Mouse (Mus musculus) hindbrain, embryonic 13.5 days (tissue): ENCODE results near the gene Qsox1. TPM values are rescaled to one million over a fixed set of nuclear protein-coding genes. Genes with fewer than 3 reads are reported as not detected.

Experiments
- ATAC-seq: fragments of 200-750 bp; cut with Nextera tagmentation; 2 replicates; pipeline ENCODE4 v1.8.0; 2017; ENCODE audit warnings: moderate TSS enrichment; ENCODE audit not compliant: low FRiP score
- H3K27ac ChIP-seq: fragments of 300-500 bp; sonication (generic); 2 replicates; pipeline ENCODE4 v1.5.1; 2015; ENCODE audit warnings: inconsistent platforms, mild to moderate bottlenecking, moderate library complexity
- H3K27me3 ChIP-seq: fragments of 300-500 bp; sonication (generic); 2 replicates; pipeline ENCODE4 v1.6.1; 2015; ENCODE audit warnings: mild to moderate bottlenecking, inconsistent platforms
- H3K36me3 ChIP-seq: fragments of 300-500 bp; sonication (generic); 2 replicates; pipeline ENCODE4 v1.6.1; 2015; ENCODE audit warnings: mild to moderate bottlenecking, inconsistent platforms
- H3K4me1 ChIP-seq: fragments of 300-500 bp; sonication (generic); replicated peaks from 2 replicates; pipeline ENCODE4 v1.6.1; 2015; ENCODE audit warnings: inconsistent platforms
- H3K4me2 ChIP-seq: fragments of 300-500 bp; sonication (generic); 2 replicates; pipeline ENCODE4 v1.6.1; 2015; ENCODE audit warnings: inconsistent platforms, mild to moderate bottlenecking, moderate library complexity
- H3K4me3 ChIP-seq: fragments of 300-500 bp; sonication (generic); 2 replicates; pipeline ENCODE4 v1.5.1; 2015; ENCODE audit warnings: mild to moderate bottlenecking, inconsistent platforms
- H3K9ac ChIP-seq: fragments of 300-500 bp; sonication (generic); 2 replicates; pipeline ENCODE4 v1.6.1; 2015; ENCODE audit warnings: mild to moderate bottlenecking, inconsistent platforms
- H3K9me3 ChIP-seq: fragments of 300-500 bp; sonication (generic); 2 replicates; pipeline ENCODE4 v1.6.1; 2016; ENCODE audit warnings: inconsistent platforms
- WGBS: fragments of 180-500 bp; shearing (Covaris S2); methylation state at CpG from one replicate; pipeline ENCODE4 v1.1.7; 2015; 5-methylcytosine and 5-hydroxymethylcytosine counted together
- polyA plus RNA-seq: library from polyadenylated mRNA; unstranded; fragments of >200 nt; fragmentation: Nextera tagmentation; extraction: Ambion mirVana; gene quantifications from 2 replicates; pipeline ENCODE4 v1.2.1, GENCODE M21; 2015

Gene Qsox1
- polyA plus RNA-seq, 1 experiment from 2014 or later, result 25.3 TPM

GRCm38 (mm10) chr1:155796757-155797405 is 15.8 kb downstream of the Qsox1 start:
- no peak for ATAC-seq

GRCm38 (mm10) chr1:155795791-155796233 is 16.9 kb downstream of the Qsox1 start:
- Histone ChIP-seq H3K36me3 (peaks cover 35% of the 10 kb centered on the region), H3K27ac (no peak overlapping the region), H3K4me2 (no peak overlapping the region), H3K27me3 (no peaks in the 10 kb centered on the region), H3K4me1 (peaks cover 8% of the 10 kb centered on the region), H3K9me3 (no peaks in the 10 kb centered on the region), H3K4me3 (no peak overlapping the region), H3K9ac (no peak overlapping the region)
- ATAC-seq, result no peak
- 94% methylated on average over 5 of the region's 5 CpGs for whole genome bisulfite sequencing

More at GRCm38 (mm10) chr1:155796757-155797405, 15.8 kb downstream of the Qsox1 start:
- H3K36me3 ChIP-seq, result peaks cover 42% of the 10 kb centered on the region
- 0 out of 2 replicates have a peak overlapping the region, but pooled peaks have one; percentile 58 for H3K27ac ChIP-seq
- H3K4me2 ChIP-seq, result no peak overlapping the region
- no peaks in the 10 kb centered on the region for H3K27me3 ChIP-seq
- WGBS, result 78% methylated on average over 11 of the region's 11 CpGs
- no peaks in the 10 kb centered on the region for H3K9me3 ChIP-seq
- H3K9ac ChIP-seq, result no peak overlapping the region
- no peak overlapping the region for H3K4me3 ChIP-seq
- H3K4me1 ChIP-seq, result peaks cover 4% of the 10 kb centered on the region; the same call in 1 of the 2 replicates

- Histone ChIP-seq H3K9me3 (no peaks in the 10 kb centered on the region), H3K36me3 (peaks cover 35% of the 10 kb centered on the region), H3K4me1 (peaks cover 17% of the 10 kb centered on the region), H3K27me3 (no peaks in the 10 kb centered on the region), H3K4me3 (no peak overlapping the region), H3K4me2 (no peak overlapping the region), H3K27ac (no peak overlapping the region), H3K9ac (no peak overlapping the region)
- no peak for ATAC-seq
- WGBS, result 87% methylated on average over 6 of the region's 6 CpGs
Measured at GRCm38 (mm10) chr1:155794855-155795254, 17.8 kb downstream of the Qsox1 start.

DNA sequence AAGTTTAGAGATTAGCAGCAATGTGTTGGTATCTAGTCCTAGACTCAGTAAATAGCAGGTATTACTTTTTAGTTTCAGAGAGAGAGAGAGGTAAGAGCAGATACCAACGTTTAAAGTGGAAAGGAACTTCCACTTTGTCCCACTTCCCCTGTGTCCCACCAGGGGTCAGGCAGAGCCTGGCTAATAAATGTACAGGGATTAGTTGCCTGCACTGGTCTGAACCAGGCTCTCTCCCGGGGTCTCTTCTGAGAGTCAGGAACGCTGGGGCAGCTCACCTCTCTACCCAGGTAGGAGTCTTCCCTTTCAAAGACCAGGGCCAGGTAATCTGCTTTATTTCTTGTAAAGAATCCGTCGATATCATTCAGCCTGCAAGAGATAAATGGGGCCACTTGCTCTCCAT is 20.8 kb downstream of the Qsox1 start:
- Histone ChIP-seq H3K9me3 (no peaks in the 10 kb centered on the region), H3K27me3 (peaks cover 3% of the 10 kb centered on the region; the same call in 1 of the 2 replicates), H3K9ac (no peak overlapping the region), H3K27ac (no peak overlapping the region), H3K4me1 (peaks cover 22% of the 10 kb centered on the region), H3K4me2 (no peak overlapping the region), H3K36me3 (peaks cover 46% of the 10 kb centered on the region), H3K4me3 (no peak overlapping the region)
- WGBS, result 65% methylated on average over 5 of the region's 5 CpGs
- ATAC-seq, result no peak

GRCm38 (mm10) chr1:155790111-155790974 is 22.3 kb downstream of the Qsox1 start:
- Histone ChIP-seq H3K4me2 (no peak overlapping the region), H3K9me3 (no peaks in the 10 kb centered on the region), H3K4me3 (no peak overlapping the region), H3K27me3 (peaks cover 9% of the 10 kb centered on the region), H3K27ac (peak overlapping the region; percentile 88), H3K9ac (peak overlapping the region; percentile 53; the same call in 1 of the 2 replicates), H3K36me3 (peaks cover 42% of the 10 kb centered on the region), H3K4me1 (peaks cover 29% of the 10 kb centered on the region)
- WGBS, result 25% methylated on average over 16 of the region's 16 CpGs
- peak; percentile 89 for ATAC-seq

DNA sequence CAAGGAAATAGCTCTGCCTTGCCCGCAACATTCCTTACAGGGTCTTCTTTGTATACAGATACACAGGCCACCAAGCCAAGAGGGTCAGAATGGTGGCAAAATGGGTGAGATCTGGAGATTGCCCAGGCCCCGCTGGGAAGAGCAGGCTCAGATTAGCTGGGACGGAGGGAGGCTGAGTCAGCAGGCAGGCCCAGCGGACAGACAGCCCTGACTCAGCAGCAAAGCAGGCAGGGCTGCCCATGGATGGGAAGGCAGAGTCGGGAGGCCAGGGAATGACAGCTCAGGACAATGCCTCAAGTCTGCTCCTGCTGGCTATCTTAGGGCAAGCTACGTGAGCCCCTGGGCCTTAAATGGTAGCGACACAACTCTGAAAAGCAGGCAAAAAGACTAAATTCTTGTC is 26.8 kb downstream of the Qsox1 start:
- peak overlapping the region; percentile 35; the same call in 1 of the 2 replicates for H3K9ac ChIP-seq
- WGBS, result 47% methylated on average over 7 of the region's 7 CpGs
- no peak for ATAC-seq

GRCm38 (mm10) chr1:155784343-155785205 is 28.1 kb downstream of the Qsox1 start:
- H3K4me2 ChIP-seq, result 0 out of 2 replicates have a peak overlapping the region, but pooled peaks have one; percentile 15
- H3K27me3 ChIP-seq, result peaks cover 57% of the 10 kb centered on the region
- H3K36me3 ChIP-seq, result peaks cover 49% of the 10 kb centered on the region
- peak overlapping the region; percentile 51; the same call in 1 of the 2 replicates for H3K9ac ChIP-seq
- WGBS, result 35% methylated on average over 19 of the region's 19 CpGs
- H3K4me1 ChIP-seq, result peaks cover 26% of the 10 kb centered on the region
- no peaks in the 10 kb centered on the region for H3K9me3 ChIP-seq
- no peak overlapping the region for H3K4me3 ChIP-seq
- H3K27ac ChIP-seq, result no peak overlapping the region
- 0 out of 2 replicates have a peak, but pooled peaks have one; percentile 10 for ATAC-seq

More for the DNA sequence above, 26.8 kb downstream of the Qsox1 start:
- Histone ChIP-seq H3K4me3 (no peak overlapping the region), H3K9me3 (no peaks in the 10 kb centered on the region), H3K27me3 (peaks cover 46% of the 10 kb centered on the region), H3K36me3 (peaks cover 38% of the 10 kb centered on the region), H3K4me2 (no peak overlapping the region), H3K4me1 (peaks cover 39% of the 10 kb centered on the region), H3K27ac (no peak overlapping the region)

GRCm38 (mm10) chr1:155782382-155782781 is 30.3 kb downstream of the Qsox1 start:
- ATAC-seq, result no peak

GRCm38 (mm10) chr1:155777641-155778625 is 34.8 kb downstream of the Qsox1 start:
- H3K9me3 ChIP-seq, result 0 out of 2 replicates have a peak, but pooled peaks cover 5% of the 10 kb centered on the region
- H3K27me3 ChIP-seq, result peaks cover 77% of the 10 kb centered on the region
- peaks cover 46% of the 10 kb centered on the region for H3K36me3 ChIP-seq
- H3K4me3 ChIP-seq, result no peak overlapping the region
- no peak overlapping the region; the same call in 1 of the 2 replicates for H3K9ac ChIP-seq
- H3K4me2 ChIP-seq, result no peak overlapping the region
- no peak for ATAC-seq
- no peak overlapping the region for H3K27ac ChIP-seq
- 61% methylated on average over 14 of the region's 14 CpGs for WGBS
- peaks cover 5% of the 10 kb centered on the region; the same call in 1 of the 2 replicates for H3K4me1 ChIP-seq

More at GRCm38 (mm10) chr1:155782382-155782781, 30.3 kb downstream of the Qsox1 start:
- H3K9ac ChIP-seq, result no peak overlapping the region
- 74% methylated on average over 5 of the region's 5 CpGs for WGBS
- peaks cover 77% of the 10 kb centered on the region for H3K27me3 ChIP-seq
- H3K4me1 ChIP-seq, result peaks cover 30% of the 10 kb centered on the region
- no peak overlapping the region for H3K4me3 ChIP-seq
- H3K4me2 ChIP-seq, result no peak overlapping the region
- no peaks in the 10 kb centered on the region for H3K9me3 ChIP-seq
- H3K36me3 ChIP-seq, result peaks cover 49% of the 10 kb centered on the region
- no peak overlapping the region for H3K27ac ChIP-seq

DNA sequence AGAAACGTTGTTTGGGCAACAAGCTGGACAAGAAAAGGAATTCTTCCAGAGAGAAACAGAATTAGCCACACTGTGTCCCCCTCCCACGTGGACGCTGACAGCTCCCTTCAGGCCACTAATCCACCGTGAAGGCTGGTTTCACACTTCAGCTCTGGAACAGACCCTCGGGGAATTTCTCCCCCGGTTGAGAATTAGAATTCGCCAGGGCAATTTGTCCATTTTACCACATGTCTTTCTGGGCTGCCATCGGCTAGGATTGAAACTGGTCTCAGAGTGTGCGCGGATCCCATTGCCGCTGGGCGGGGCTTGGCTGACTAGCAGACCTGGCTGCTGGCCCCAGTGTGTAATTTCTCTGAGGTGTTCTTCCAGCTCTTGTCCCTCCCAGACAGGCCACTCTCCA is 53.5 kb downstream of the Qsox1 start:
- Histone ChIP-seq H3K9me3 (no peaks in the 10 kb centered on the region), H3K4me3 (no peak overlapping the region), H3K9ac (no peak overlapping the region), H3K36me3 (no peaks in the 10 kb centered on the region), H3K27me3 (peaks cover 70% of the 10 kb centered on the region), H3K4me1 (peaks cover 2% of the 10 kb centered on the region; the same call in 1 of the 2 replicates), H3K27ac (no peak overlapping the region), H3K4me2 (no peak overlapping the region)
- 19% methylated on average over 12 of the region's 12 CpGs for WGBS
- ATAC-seq, result peak; percentile 90
